Mouse (Mus musculus) spleen, adult 12 weeks (tissue): Measurements from ENCODE around the gene Nyap1.

ENCODE experiments used
- DNase-seq: peaks from one replicate; pipeline ENCODE4 v3.0.0; 2022; ENCODE audit warnings: low spot score

Nyap1 gene

GRCm38 (mm10) chr5:137744197-137744596, 2.8 kb upstream of the Nyap1 start:
- no peak for DNase-seq

- no peak for DNase-seq
These were observed 1.4 kb upstream of the Nyap1 start for GRCm38 (mm10) chr5:137742836-137743235.

GRCm38 (mm10) chr5:137742048-137742447, 641 bp upstream of the Nyap1 start:
- DNase-seq, result no peak

- DNase-seq, result no peak
These were observed 901 bp downstream of the Nyap1 start for GRCm38 (mm10) chr5:137740506-137740905.

GRCm38 (mm10) chr5:137739471-137739870, 1.9 kb downstream of the Nyap1 start:
- no peak for DNase-seq

GRCm38 (mm10) chr5:137738516-137738915, 2.9 kb downstream of the Nyap1 start:
- DNase-seq, result no peak

- no peak for DNase-seq
These were observed 3.9 kb downstream of the Nyap1 start for GRCm38 (mm10) chr5:137737400-137737940.

- no peak for DNase-seq
These were observed 6.9 kb downstream of the Nyap1 start for GRCm38 (mm10) chr5:137734289-137735061.

- no peak for DNase-seq
These were observed 7.6 kb downstream of the Nyap1 start for GRCm38 (mm10) chr5:137733638-137734288.

- no peak for DNase-seq
These were observed 14.6 kb downstream of the Nyap1 start for GRCm38 (mm10) chr5:137726767-137727166.

GRCm38 (mm10) chr5:137723840-137724239, 17.6 kb downstream of the Nyap1 start:
- no peak for DNase-seq

GRCm38 (mm10) chr5:137720558-137721164, 20.7 kb downstream of the Nyap1 start:
- peak; percentile 34 for DNase-seq

GRCm38 (mm10) chr5:137719088-137719487, 22.3 kb downstream of the Nyap1 start:
- DNase-seq, result no peak

- no peak for DNase-seq
These were observed 23.2 kb downstream of the Nyap1 start for GRCm38 (mm10) chr5:137718020-137718790.

- DNase-seq, result no peak
These were observed 25.7 kb downstream of the Nyap1 start for GRCm38 (mm10) chr5:137715685-137716084.

GRCm38 (mm10) chr5:137713454-137713853, 28.0 kb downstream of the Nyap1 start:
- DNase-seq, result no peak

- peak; percentile 75 for DNase-seq
These were observed 34.3 kb downstream of the Nyap1 start for GRCm38 (mm10) chr5:137706913-137707633.

- no peak for DNase-seq
These were observed 36.2 kb downstream of the Nyap1 start for GRCm38 (mm10) chr5:137705242-137705641.

GRCm38 (mm10) chr5:137699850-137700249, 41.6 kb downstream of the Nyap1 start:
- DNase-seq, result no peak

- DNase-seq, result no peak
These were observed 42.3 kb downstream of the Nyap1 start for GRCm38 (mm10) chr5:137699080-137699479.

GRCm38 (mm10) chr5:137695930-137696329, 45.5 kb downstream of the Nyap1 start:
- no peak for DNase-seq
